Mouse (Mus musculus) Patski (cell line): ENCODE measurements at regions not wholly inside any gene's neighbourhood (a gene's known extent, or its start where the extent isn't known, plus 50 kb on each side); places are given as distances from the start of the nearest gene placed in this dataset.

Experiments used
- ATAC-seq: fragments of 100-300 bp; one replicate; pipeline ENCODE4 v1.8.0; 2021
- CTCF ChIA-PET: fragments of 350-600 bp; sonication (Branson Sonifier 250); formaldehyde crosslinking; loops from one replicate; lab custom pipeline; 2022; ENCODE audit warnings: inconsistent platforms; lab: Charles Lee
- POLR2A ChIA-PET: fragments of 350-600 bp; sonication (Branson Sonifier 250); formaldehyde crosslinking; loops from one replicate; lab custom pipeline; 2022; ENCODE audit warnings: antibody characterized with exemption, inconsistent platforms; lab: Charles Lee
- DNase-seq: peaks from one replicate; pipeline ENCODE4 v3.0.0-alpha.2; 2011; ENCODE audit warnings: low read depth, low spot score
- H3K27me3 ChIP-seq: fragments of 371-371 bp; one replicate; pipeline ENCODE4 v1.5.1; 2021
- CTCF ChIP-seq: fragments of 100-300 bp; IDR thresholded peaks from one replicate; pipeline ENCODE4 v1.5.1; 2021
- in situ Hi-C: fragments of 300-500 bp; cut with MboI; formaldehyde crosslinking; loops from 3 replicates; pipeline ENCODE4 v1.11.1; 2018; ENCODE audit warnings: low pct_unique_long_range_greater_than_20kb, mixed read lengths

DNA sequence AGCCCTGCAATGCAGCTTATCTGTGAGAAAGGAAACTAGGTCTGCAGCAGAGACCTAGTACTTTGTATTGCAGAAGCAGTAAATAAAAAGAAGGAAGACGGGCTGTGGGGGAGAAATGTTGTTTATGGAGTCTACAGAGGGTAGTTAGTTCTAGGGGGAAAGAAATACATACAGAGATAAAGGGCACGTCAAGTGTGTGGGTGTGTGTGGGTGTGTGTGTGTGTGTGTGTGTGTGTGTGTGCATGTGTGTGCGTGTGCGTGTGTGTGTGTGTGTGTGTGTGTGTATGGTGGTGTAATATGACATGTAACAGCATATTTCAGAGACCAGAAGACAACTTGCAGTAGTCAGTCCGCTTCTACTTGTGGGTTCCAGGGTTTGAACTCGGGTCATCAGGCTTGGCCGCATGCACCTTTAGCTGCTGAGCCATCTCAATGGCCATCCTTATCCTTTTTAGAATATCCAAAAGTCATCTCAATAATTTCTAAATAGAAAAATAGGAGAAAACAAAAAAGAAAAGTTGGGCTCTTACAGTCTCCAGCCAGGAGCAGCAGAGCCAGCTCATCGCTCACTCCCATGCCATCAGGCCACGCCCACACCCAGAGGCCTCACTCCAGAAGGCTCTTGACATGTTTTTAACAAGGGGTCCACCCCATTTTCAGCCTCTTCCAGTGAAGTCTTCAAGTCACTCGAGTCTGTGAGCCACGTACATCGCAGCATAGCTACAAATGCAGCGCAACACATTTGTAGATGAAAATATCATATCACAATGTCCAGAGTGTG, 101.5 kb downstream of the Hlx start:
- ATAC-seq = no peak
- in situ Hi-C loops = no loop called here
- no peaks in the 10 kb centered on the region for H3K27me3 ChIP-seq
- no peak for DNase-seq
- ChIA-PET POLR2A (no interaction called here), CTCF (no interaction called here)
- TF ChIP-seq CTCF = no peak

DNA sequence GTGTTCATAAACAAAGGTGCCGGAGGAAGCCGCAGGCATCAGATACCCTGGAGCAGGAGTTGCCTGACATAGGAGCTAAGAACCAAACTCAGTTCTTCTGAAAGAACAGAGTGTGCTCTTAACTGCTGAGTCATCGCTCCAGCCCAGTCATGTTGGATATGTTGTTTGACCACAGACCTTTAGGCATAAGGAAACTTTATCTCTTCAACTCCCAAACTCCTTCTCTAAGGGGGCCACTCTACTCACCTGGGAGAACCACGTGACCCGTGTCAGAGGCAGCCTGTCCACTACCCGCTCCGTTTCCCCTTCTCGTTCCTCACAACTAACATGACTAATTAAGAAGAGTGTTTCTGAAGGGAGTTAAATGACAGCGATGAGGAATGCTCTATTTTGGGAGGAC, 103.2 kb downstream of the Hlx start:
- ChIA-PET CTCF (no interaction called here), POLR2A (no interaction called here)
- in situ Hi-C loops = no loop called here
- ATAC-seq = no peak
- peaks cover under 1% of the 10 kb centered on the region for H3K27me3 ChIP-seq
- TF ChIP-seq CTCF = no peak
- no peak for DNase-seq

DNA sequence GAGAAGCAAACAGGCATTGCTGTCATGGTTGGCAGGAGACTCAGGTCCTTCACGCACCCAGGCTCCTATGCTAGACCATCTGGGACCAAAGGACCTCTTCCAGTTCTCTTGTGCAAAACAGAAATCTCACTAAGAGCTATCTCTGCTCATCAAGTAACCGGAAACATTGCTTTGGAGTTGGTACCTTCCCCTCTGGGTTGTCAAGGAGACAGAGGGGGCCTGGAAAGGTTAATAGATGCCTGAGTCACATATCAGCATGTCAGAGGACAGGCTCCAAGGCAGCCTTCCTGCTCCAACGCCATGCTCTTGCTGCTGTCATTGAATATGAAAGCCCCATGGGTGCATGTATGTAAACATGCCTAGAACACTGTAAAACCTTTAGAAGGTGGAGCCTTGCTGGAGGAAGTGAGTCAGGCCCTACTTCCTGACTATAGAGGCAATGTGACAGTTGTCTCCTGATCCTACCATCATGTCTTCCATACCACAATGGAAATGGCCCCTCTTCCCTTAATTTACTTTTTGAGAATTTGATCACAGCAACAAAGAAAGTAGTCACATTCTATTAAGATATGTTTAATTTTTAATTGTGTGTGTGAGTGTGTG, 103.8 kb downstream of the Hlx start:
- peaks cover 3% of the 10 kb centered on the region for H3K27me3 ChIP-seq
- DNase-seq (no peak), ATAC-seq (no peak)
- no peak for TF ChIP-seq CTCF
- CTCF ChIA-PET = no interaction called here
- POLR2A ChIA-PET = no interaction called here
- in situ Hi-C loops = no loop called here

DNA sequence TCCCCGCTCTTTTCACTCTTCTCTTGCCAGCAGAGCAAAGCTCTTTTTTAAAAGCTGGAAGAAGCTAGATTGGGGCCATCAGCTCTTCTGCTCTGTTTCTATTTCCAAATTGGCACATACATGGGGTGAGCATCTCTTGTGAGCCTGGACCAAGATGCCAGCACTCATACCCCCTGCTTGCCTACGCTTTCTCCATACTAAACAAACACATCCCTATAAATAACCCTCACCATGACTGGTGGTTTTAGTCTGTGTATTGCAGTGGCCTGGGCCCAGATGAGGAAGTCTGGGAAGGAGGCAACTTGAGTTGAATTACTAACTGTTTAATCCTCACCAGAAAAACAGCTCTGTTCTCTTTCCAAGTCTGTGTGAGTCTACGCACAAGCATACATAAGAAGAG, 110.0 kb downstream of the Hlx start:
- TF ChIP-seq CTCF = no peak
- ChIA-PET CTCF (interaction anchor here (1.0 kb wide), 1 partner anchor 9 kb away, joined by 3 read pairs; no protein-coding TSS in a partner anchor), POLR2A (no interaction called here)
- DNase-seq (no peak), ATAC-seq (no peak)
- in situ Hi-C loops = no loop called here
- peaks cover 3% of the 10 kb centered on the region for H3K27me3 ChIP-seq

DNA sequence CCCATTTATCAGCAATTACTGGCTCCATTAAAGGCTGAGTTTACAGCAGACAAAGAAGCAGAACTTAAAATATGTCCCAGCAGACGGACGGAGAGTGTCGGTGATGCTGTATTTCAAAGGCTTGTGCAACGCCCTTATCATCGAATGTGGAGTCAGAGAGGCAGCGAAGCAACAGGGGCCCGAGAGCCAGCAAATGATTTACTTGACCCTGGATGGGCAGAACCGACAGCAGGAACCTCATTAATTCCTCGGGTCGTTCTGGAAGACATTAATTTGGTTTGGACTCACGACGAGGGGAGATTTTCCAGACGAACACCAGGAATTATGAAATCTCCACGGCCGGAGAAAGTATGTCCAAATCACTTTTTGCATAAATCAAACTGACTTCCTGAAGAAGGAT, 110.5 kb downstream of the Hlx start:
- peaks cover 3% of the 10 kb centered on the region for H3K27me3 ChIP-seq
- in situ Hi-C loops = no loop called here
- no peak for DNase-seq
- CTCF ChIA-PET = interaction anchor here (1.0 kb wide), 1 partner anchor 9 kb away, joined by 3 read pairs; no protein-coding TSS in a partner anchor
- no peak for ATAC-seq
- POLR2A ChIA-PET = interaction anchor here (1.0 kb wide), 1 partner anchor 14 kb away, joined by 3 read pairs; no protein-coding TSS in a partner anchor
- no peak for TF ChIP-seq CTCF

DNA sequence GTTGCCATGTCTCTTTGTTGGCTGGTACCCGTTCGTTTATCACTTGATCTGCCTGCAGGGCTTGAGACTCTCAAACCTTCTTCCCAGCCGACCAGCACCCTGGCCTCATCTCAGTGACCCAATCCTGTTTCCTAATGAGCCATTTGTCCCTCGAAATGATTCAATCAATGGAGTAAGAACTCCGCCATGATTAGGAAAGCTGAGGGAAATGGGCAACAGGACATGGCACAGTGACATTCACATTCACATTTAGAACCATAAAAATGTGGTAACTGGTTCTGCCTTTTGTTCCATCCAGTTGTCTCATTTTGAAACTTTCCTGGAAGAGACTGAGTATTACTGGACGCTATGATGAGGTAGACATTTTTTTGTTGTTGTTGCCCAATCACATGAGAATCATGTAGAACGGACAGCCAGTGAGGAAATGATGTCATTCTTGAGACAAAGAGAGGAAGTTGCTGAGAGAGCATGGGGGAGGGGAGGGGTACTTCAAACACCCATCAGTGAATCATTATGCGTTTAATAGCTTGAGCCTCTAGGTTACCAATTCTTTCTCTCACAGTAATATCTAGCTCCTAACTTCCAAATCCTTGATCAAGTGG, 114.5 kb downstream of the Hlx start:
- no peak for TF ChIP-seq CTCF
- ChIA-PET POLR2A (no interaction called here), CTCF (no interaction called here)
- in situ Hi-C loops = no loop called here
- ATAC-seq (no peak), DNase-seq (no peak)
- no peaks in the 10 kb centered on the region for H3K27me3 ChIP-seq

DNA sequence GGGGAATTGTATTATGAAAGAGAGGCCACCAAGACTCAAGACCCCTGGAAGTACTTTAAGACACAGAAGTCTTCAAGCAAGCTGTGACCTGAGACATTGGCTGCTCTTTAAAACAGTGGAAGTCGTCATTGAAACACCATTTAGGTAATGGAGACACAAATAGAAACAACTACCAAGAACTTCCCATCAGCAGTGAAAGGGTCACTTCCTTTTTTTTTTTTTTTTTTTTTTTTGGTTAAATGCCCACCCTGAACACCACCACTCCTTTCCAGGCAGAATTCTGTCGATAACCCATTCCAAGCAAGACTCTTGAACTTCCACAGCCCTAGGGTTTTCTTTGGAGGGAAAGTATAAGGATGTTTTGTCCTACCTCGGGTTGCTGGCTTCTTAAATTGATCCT, 116.4 kb downstream of the Hlx start:
- in situ Hi-C loops = no loop called here
- POLR2A ChIA-PET = no interaction called here
- no peak for TF ChIP-seq CTCF
- no peaks in the 10 kb centered on the region for H3K27me3 ChIP-seq
- ATAC-seq = no peak
- CTCF ChIA-PET = no interaction called here
- no peak for DNase-seq

DNA sequence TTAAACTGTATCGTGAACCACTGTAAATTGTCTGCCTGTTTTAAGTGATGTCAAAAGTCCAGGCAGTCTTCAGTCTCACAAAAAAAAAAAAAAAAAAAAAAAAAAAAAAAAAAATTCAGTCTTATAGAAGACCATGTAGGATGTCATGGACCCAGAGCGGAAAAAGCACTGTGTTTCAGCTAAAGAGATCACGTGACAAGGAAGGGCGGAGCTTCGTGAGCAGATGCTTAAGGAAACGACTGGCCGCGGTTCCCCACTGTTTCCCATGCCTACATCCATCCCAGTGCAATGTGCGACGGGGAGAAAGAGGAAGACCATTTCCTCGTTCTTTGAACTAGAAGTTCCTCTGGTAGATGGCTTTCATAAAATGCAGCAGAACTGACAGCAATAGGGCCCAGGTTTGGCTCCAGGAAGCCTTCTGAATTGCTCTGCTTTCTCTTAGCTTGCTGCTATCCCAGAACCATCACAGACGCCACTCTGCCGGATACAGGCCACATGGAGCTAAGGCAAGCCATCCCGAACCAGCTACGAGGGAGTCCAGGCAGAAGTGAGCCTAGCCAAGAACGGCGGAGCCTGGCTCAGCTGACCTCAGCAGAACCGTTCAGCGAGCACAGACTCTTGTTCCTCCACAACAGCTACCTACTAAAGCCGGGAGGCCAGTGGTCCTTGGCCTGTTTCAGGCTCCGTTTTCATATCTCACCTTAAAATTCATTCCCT, 117.6 kb downstream of the Hlx start:
- in situ Hi-C loops = no loop called here

DNA sequence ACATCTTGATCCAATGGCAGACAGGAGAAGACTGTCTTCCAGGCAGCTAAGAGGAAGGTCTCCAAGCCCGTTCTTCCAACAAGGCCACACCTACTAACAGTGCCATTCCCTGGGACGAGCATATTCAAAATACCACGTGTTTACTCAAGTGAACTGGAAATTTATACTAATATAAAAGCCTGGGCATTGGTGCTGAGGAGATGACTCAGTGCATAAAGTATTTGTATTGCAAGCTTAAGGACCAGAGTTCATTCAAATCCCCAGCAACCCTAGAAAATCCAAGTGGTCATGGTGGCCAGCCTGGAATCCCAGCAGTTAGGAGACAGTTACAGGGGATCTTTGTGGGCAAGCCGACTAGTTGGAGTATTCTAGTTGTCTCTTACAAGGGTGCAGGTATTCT, 119.5 kb downstream of the Hlx start:
- DNase-seq = peak; percentile 25
- ChIA-PET POLR2A (no interaction called here), CTCF (interaction anchor here (0.9 kb wide), 1 partner anchor 9 kb away, joined by 3 read pairs; no protein-coding TSS in a partner anchor)
- peak; percentile 74 for ATAC-seq
- in situ Hi-C loops = no loop called here
- no peak for TF ChIP-seq CTCF
- no peaks in the 10 kb centered on the region for H3K27me3 ChIP-seq

More for the DNA sequence above, 117.6 kb downstream of the Hlx start:
- DNase-seq (no peak), ATAC-seq (no peak)
- ChIA-PET POLR2A (no interaction called here), CTCF (no interaction called here)
- TF ChIP-seq CTCF = no peak
- no peaks in the 10 kb centered on the region for H3K27me3 ChIP-seq

DNA sequence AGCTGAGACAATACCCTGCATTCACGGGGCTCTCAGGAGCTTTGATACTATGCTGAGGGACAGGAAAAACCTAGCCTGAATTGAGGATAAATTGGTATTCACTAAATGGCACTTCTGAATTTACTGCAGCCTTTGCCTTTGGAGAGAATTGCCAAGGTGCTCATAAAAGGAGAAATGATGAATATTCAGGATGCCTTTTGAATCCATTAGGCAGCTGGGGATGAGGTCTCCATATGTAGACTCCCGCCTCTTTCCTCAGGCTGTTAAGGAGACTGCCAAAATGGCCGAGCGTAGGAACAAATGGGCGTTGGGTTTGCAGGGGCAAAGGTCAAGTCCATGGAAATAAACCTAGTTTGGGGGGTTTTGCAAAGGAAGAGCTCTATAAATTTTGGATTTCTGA, 123.5 kb downstream of the Hlx start:
- POLR2A ChIA-PET = no interaction called here
- TF ChIP-seq CTCF = no peak
- CTCF ChIA-PET = interaction anchor here (0.7 kb wide), 1 partner anchor 10 kb away, joined by 3 read pairs; no protein-coding TSS in a partner anchor
- ATAC-seq = no peak
- no peak for DNase-seq
- H3K27me3 ChIP-seq = no peaks in the 10 kb centered on the region
- in situ Hi-C loops = no loop called here
